Mouse (Mus musculus): Measurements from ENCODE around the gene Wipf2.

Wipf2 gene

DNA sequence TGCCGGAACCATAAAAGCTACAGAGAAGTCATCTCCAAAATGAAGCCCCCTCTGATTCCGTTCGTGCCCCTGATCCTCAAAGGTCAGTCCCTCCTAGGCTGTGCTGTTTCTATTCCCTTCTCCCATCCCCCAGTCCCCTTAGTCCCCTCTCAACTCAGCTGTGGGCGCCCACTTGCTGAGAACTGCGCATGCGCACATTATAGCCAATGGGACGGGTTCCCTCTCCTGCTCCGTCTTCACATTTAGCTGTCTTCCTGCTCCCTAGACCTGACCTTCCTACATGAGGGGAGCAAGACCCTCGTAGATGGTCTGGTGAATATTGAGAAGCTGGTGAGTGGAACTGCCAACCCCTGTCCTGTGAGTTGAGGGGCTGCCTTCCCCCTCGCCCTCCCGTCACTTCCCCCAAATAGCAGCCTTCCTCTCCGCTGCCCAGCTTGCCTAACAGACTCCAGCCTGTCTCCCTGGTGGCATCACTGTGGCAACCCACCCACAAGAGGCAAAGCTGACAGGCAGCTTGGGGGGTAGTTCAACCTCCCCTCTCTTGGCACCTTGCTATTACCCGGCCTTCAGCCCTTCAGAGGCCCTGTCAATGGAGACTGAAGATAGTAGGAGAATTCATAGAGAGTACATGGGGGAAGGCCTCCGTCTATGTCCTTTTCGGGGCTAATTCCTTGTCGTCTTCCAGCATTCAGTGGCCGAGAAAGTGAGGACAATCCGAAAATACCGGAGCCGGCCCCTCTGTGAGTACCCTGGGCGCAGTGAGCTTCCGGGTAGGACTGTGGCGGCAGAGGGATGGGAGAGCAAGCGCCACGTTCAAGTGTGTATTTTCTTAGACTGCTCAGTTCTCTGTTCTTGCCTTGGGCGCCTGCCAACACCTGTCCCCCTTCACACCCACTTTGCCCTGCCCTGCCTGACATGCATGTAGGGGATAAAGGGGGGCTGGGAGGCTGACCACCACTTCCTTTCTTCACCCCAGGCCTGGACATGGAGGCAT, 13.0 kb upstream of the Wipf2 start:
- in situ Hi-C loops (cut with MboI, MseI), result no loop called here

DNA sequence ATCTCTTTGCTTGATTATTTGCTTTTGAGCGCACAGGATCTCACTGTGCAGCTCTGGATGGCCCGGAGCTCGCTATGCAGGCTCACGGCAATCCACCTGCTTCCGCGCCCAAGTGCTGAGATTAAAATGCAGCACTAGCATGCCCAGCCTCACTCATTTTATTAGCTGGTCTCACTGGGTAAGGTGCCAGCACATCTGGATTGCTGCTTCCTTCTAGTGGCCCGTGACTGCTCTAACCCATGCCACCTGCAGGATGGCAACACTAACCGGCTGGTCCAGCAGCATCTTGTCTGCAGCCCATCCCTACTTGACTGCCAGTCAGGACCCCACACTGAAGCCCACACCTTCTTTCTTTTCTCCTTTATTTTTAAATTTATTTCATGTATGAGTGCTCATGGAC, 9.3 kb upstream of the Wipf2 start:
- in situ Hi-C loops (cut with MboI, MseI), result no loop called here

DNA sequence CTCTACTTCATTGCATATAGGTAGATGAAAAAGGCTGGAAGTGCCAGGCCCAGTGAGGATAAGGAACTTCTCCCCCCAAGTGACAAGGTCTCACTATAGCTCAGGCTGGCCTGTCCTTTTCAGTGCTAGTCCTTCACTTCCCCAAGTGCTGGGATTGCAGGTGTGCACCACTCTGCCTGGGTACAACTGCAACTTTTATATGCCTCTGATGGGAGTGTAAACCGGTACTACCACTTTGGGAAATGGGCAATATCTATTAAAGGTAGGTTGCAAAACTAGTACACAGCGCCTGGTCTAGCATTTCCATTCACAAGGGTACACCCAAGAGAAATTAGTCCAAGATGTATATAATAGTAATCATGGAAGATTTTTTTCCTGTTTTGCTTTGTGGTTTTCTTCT, 8.8 kb upstream of the Wipf2 start:
- in situ Hi-C loops (cut with MboI, MseI), result no loop called here

GRCm38 (mm10) chr11:98858759-98859731, 4.4 kb upstream of the Wipf2 start:
- in situ Hi-C loops (cut with MboI, MseI), result no loop called here

DNA sequence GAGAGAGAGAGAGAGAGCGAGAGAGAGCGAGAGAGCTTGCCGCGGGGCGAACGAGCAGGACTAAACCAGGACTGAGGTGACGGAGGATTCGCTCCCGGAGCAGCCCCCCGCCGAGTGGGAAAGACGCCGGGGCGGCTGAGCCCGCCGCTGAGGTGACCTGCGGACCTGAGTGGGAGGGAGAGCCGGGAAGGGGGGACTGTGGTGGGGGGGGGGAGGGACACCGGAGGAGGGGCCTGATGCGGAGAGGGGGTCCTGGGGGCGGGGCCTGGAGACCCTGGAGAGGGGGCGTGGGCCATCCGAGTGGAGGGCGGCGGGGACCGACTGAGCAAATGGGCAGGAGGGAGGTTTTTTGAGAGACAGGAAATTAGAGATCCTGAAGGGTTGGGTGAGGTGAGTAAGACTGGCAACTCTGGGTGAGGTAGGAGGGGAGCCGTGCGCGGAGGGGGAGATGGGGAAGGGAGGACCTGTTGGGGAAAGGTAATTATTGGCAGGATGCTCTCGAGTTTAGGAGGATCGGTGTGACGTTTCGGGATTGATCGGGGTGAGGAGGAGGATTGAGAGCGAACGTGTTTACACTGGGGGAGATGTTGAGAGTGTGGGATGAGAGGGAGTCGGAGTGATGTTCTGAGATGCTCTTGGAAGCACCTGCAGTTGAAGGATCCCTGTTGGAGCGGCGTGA, 452 bp downstream of the Wipf2 start:
- in situ Hi-C loops (cut with MboI, MseI), result loop anchor here (5.0 to 10.0 kb wide), 2 partner anchors 38 to 1981 kb away; no protein-coding TSS in a partner anchor

DNA sequence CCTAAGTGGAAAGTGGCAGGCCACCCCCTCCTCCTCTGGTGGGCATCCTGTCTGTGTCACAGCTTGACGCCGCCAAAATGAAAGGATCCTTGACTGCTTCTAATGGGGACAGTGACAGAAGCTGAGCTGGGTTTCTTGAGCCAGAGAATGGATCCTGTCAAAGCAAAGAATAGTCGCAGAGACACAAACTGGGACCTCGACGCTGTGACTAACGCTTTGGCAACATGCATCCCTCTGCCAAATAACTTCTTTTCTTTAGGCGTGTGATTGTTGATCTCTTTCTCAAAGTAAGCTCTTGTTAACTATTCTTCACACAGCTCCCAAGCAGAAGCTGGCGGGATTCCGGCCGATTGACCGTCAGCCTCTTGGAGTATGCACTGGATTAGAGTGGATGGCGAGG, 3.9 kb downstream of the Wipf2 start:
- in situ Hi-C loops (cut with MboI, MseI), result loop anchor here (10.0 kb wide), 1 partner anchor 1978 kb away; no protein-coding TSS in a partner anchor

DNA sequence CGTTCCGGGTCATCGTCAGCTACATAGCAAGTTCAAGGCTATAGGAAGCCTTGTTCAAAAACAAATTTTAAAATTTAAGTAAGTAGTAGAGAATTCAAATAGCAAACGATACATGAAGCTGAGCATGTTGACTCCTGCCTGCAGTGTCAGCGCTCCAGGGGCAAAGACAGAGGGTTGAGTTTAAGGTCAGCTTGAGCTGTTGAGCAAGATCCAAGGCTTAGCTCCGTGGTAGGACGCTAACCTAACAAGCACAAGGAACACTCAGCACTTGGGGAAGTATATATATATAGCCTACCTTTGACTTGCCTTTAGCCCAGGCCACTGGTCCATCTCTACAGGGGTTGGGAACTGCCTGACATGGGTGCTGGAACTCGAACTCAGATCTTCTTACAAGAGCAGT, 6.5 kb downstream of the Wipf2 start:
- in situ Hi-C loops (cut with MboI, MseI), result loop anchor here (10.0 kb wide), 1 partner anchor 1975 kb away; no protein-coding TSS in a partner anchor

DNA sequence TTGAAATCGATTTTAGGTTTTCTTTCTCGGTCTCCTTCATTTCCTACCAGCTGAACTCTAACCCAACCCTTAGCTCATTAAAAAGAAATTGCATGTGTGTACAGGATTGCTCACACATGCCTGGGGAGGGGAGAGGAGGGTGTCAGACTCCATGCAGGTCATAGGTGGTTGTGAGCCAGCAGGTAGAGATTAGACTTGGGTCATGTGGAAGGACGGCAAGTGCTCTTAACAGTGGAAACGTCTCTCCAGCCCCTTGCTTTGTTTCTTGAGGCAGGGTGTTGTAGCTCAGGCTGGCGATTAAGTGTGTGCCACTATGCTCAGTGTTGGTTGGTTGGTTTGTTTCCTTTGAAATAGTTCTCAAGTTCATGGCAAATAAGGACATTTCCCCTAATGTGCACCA, 7.4 kb downstream of the Wipf2 start:
- in situ Hi-C loops (cut with MboI, MseI), result no loop called here

DNA sequence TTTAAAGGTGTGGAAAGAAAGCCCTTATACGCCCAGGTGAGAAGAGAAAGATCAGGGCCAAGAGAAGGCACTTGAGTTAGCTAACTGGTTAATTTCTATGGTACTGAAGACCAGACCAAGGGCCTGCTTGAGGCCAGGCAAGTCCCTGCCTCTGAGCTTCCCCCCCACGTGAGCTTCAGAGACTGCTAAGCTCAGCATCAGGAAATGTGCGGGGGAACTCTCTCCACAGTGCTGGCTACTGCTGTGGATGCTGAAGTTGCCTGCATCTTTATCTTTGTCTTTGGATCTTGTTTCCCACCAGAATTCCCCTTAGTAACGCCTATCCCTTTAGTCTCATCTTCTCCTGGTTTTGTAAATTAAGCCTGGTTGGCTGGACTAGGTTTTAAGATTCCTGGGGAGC, 8.0 kb downstream of the Wipf2 start:
- in situ Hi-C loops (cut with MboI, MseI), result no loop called here

DNA sequence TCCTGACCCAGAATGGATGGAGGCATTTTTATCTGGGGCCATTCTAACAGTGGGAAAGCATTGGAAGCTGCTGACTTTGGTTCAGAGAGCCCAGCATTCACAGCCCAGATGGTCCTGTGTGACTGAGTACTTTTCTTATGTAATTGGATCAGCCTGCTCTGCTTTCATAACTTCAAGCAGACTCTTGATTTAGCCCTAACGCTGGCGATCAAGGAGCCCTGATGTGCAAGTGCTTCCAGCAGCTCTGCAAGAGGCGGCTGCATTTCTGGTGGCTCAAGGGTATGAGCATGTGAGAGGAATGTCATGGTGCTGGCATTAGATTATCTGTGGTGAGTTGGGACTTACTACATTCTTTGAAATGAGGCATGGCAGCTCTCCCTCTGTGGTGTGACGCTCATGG, 8.6 kb downstream of the Wipf2 start:
- in situ Hi-C loops (cut with MboI, MseI), result no loop called here

- in situ Hi-C loops (cut with MboI, MseI), result no loop called here
Measured at GRCm38 (mm10) chr11:98873900-98874299, 10.5 kb downstream of the Wipf2 start.

- in situ Hi-C loops (cut with MboI, MseI), result no loop called here
Measured at GRCm38 (mm10) chr11:98877001-98877400, 13.6 kb downstream of the Wipf2 start.

- in situ Hi-C loops (cut with MboI, MseI), result no loop called here
Measured at GRCm38 (mm10) chr11:98887703-98888102, 24.3 kb downstream of the Wipf2 start.

DNA sequence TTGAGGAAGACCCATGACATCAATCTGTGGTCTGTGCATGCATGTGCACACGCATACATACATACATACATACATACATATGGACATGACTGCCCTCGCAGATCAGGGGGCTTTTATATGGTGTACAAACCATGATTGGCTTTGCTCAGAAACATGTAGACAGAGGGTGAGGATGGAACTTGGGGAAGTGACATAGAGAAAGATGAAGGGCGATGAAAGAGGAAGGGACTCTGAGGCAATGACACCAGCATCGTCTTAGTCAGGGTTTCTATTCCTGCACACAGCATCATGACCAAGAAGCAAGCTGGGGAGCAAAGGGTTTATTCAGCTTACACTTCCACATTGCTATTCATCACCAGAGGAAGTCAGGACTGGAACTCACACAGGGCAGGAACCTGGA, 25.6 kb downstream of the Wipf2 start:
- in situ Hi-C loops (cut with MboI, MseI), result no loop called here

DNA sequence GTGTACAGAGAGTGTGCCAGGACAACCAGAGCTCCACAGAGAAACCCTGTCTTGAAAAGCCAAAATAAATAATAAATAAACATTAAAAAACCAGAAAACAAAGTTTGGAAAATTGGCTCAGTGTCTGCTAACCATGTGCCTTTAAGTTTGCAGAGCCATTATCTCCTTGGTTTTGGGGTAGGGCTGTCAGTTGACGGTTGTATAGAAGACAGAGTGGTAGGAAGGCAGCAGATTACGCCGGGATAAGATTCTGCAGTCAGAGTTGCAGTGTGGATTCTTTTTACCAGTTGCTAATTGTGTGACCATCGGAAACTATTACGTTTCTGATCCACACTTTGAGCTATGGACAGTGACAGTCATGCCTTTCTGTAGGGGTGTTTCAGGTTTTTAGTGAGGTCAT, 26.5 kb downstream of the Wipf2 start:
- in situ Hi-C loops (cut with MboI, MseI), result no loop called here

DNA sequence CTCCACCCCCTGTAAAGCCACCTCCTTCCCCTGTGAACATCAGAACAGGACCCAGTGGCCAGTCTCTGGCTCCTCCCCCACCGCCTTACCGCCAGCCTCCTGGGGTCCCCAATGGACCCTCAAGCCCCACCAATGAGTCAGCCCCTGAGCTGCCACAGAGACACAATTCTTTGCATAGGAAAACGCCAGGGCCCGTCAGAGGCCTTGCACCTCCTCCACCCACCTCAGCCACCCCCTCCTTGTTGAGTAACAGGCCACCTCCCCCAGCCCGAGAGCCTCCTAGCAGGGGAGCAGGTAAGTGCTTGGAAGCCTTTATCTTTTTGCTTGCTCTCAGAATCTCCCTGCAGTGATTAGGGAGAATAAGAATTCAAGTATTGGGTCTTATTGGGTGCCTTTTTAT, 29.0 kb downstream of the Wipf2 start:
- in situ Hi-C loops (cut with MboI, MseI), result no loop called here

DNA sequence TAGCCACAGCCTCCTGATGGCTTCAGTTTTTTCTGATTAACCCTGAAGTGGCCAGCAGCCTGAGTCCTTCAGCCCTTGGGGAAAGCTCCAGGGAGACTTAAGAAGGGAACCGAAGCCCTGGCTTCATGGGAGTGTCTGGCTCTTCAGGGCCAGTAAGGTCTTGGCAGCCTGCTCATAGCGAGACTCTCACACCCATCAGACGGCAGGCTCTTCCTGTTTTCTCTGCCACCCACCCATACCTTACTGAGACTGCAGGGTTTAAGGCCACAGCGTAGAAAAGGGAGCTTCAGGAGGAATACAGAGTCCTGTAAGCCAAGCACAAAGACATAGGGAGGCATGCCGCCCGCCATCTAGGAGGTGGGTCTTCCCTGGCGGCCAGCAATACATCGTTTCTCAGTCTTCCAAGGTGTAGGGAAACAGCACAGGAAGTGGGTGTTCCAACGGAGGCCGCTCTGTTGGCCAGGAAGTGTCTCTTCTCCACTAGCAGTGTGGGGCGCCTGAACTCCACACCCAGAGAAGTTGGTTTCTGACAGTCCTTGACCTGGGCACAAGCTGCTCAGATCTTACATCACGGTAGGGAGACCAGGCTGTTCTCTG, 37.2 kb downstream of the Wipf2 start:
- in situ Hi-C loops (cut with MboI, MseI), result loop anchor here (5.0 kb wide), 1 partner anchor 38 kb away; the partner anchor contains the start of gene Wipf2

DNA sequence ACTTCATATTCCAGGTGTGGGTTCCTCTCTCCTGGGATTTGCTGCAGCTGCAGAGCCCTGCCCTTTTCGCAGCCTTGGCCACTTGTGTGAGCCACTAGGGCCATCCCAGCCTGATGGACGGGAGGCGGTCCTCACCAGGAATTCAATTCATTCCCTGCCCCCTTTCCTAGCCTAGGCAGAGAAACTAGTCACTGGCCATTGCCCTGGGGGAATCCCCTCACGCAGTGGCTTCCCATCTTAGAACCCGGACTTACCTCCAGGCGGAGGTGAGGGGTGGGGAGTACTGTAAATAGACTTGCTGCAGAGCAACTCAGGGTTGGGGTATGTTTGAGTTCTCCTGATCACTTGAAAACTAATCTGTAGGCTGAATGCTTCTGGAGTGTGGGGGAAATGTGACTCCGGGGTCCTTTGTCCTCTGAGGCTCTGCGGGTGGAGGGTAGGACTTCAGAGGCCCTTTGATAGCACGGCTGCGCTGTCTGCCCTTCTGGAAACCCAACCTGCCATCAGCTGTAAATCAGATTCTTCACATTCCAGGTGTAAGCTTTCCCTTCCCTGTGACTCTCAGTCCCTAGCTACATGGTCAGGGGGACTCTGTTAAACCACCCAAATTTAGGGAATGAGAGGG, 39.3 kb downstream of the Wipf2 start:
- in situ Hi-C loops (cut with MboI, MseI), result loop anchor here (5.0 kb wide), 1 partner anchor 40 kb away; the partner anchor contains the start of gene Wipf2

GRCm38 (mm10) chr11:98904577-98904976, 41.1 kb downstream of the Wipf2 start:
- in situ Hi-C loops (cut with MboI, MseI), result loop anchor here (5.0 kb wide), 1 partner anchor 42 kb away; the partner anchor contains the start of gene Wipf2

DNA sequence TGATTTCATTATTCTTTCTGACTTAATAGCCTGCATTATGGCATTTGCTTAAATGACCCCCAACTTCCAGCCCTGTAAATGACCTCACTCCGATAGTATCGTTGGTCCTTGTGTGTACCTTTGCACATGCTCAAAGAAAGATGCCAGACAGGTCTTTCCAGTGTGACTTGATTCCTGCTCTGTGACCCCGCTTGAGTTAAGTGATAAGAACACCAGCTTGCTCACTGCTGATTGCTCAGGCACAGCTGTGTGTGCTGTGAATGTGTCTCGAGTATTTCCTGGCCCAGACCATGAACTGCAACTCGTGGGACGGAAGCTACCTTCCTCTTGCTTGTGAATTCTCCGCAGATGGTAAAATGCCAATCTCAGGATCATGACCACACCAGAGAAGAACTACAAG, 41.6 kb downstream of the Wipf2 start:
- in situ Hi-C loops (cut with MboI, MseI), result no loop called here

All from regulatory T cell (primary cell).